Mouse (Mus musculus) MEL (cell line): ENCODE results near the gene Arl3. TPM values are rescaled to one million over a fixed set of nuclear protein-coding genes. Genes with fewer than 3 reads are reported as not detected.

Source experiments
- DNase-seq: peaks from one replicate; pipeline ENCODE4 v3.0.0; 2011; ENCODE audit warnings: low read depth, low spot score
- H3K27ac ChIP-seq: 2 replicates; pipeline ENCODE4 v1.5.1; 2012; ENCODE audit warnings: low read depth, mild to moderate bottlenecking, control low read depth, low read length, moderate library complexity; ENCODE audit not compliant: control insufficient read depth
- H3K27me3 ChIP-seq, 2 experiments: fragments of 150-350 bp in 1 of 2; sonication (generic) in 1 of 2; 2 replicates each; pipeline ENCODE4 v1.6.1; 2012; ENCODE audit warnings: low read length in 2 of 2, mild to moderate bottlenecking in 2 of 2, improper control_type of control experiment in 1 of 2, moderate library complexity in 1 of 2; ENCODE audit not compliant: insufficient read depth in 2 of 2, control insufficient read depth in 1 of 2
- H3K36me3 ChIP-seq, 2 experiments: 2 replicates each; pipeline ENCODE4 v1.6.1; 2012 to 2014; ENCODE audit warnings: low read length in 2 of 2, improper control_type of control experiment in 1 of 2, inconsistent platforms in 1 of 2, mild to moderate bottlenecking in 1 of 2; ENCODE audit not compliant: insufficient read depth in 2 of 2, control insufficient read depth in 1 of 2
- H3K4me1 ChIP-seq, 2 experiments: fragments of 150-350 bp in 1 of 2; sonication (generic) in 1 of 2; 2 replicates each; pipeline ENCODE4 v1.6.1; 2012; ENCODE audit warnings: low read length in 2 of 2, improper control_type of control experiment in 1 of 2, mild to moderate bottlenecking in 1 of 2; ENCODE audit not compliant: insufficient read depth in 2 of 2, control insufficient read depth in 1 of 2
- H3K4me3 ChIP-seq, 2 experiments: fragments of 150-350 bp in 1 of 2; sonication (generic) in 1 of 2; 2 replicates each; pipeline ENCODE4 v1.5.1; 2012; ENCODE audit warnings: low read depth in 2 of 2, low read length in 2 of 2, mild to moderate bottlenecking in 2 of 2, moderate library complexity in 2 of 2, control low read depth in 1 of 2, improper control_type of control experiment in 1 of 2; ENCODE audit not compliant: control insufficient read depth in 1 of 2, insufficient read depth in 1 of 2
- H3K79me2 ChIP-seq: 2 replicates; pipeline ENCODE4 v1.6.1; 2012; ENCODE audit warnings: mild to moderate bottlenecking, low read length, moderate library complexity; ENCODE audit not compliant: control insufficient read depth, poor library complexity, insufficient read depth
- H3K9ac ChIP-seq: 2 replicates; pipeline ENCODE4 v1.6.1; 2012; ENCODE audit warnings: low read depth, mild to moderate bottlenecking, control low read depth, low read length, moderate library complexity; ENCODE audit not compliant: control insufficient read depth, poor library complexity, severe bottlenecking
- H3K9me3 ChIP-seq: fragments of 150-350 bp; sonication (generic); replicated peaks from 2 replicates; pipeline ENCODE4 v1.6.1; 2012; ENCODE audit warnings: mild to moderate bottlenecking, low read length, improper control_type of control experiment, moderate library complexity; ENCODE audit not compliant: insufficient read depth
- CHD1 ChIP-seq: IDR thresholded peaks from 2 replicates; pipeline ENCODE4 v1.6.1; 2012; ENCODE audit warnings: low read depth, mild to moderate bottlenecking, inconsistent platforms, low read length, improper control_type of control experiment
- CHD2 ChIP-seq: IDR thresholded peaks from 2 replicates; pipeline ENCODE4 v1.6.1; 2011; ENCODE audit warnings: low read length, improper control_type of control experiment
- CTCF ChIP-seq, 3 experiments: IDR thresholded peaks in 2 of 3; conservative IDR thresholded peaks in 1 of 3; 2 replicates each; pipeline ENCODE4 v1.5.1; 2011 to 2012; ENCODE audit warnings: low read length in 3 of 3, low read depth in 2 of 3, mild to moderate bottlenecking in 2 of 3, improper control_type of control experiment in 1 of 3, inconsistent platforms in 1 of 3, mixed read lengths in 1 of 3, moderate library complexity in 1 of 3; ENCODE audit not compliant: control insufficient read depth in 1 of 3, insufficient read depth in 1 of 3, poor library complexity in 1 of 3, severe bottlenecking in 1 of 3
- E2F4 ChIP-seq: IDR thresholded peaks from 2 replicates; pipeline ENCODE4 v1.6.1; 2011; ENCODE audit warnings: low read depth, low read length, improper control_type of control experiment, borderline replicate concordance
- ELF1 ChIP-seq: IDR thresholded peaks from 2 replicates; pipeline ENCODE4 v1.6.1; 2014; ENCODE audit warnings: low read depth, mild to moderate bottlenecking, inconsistent platforms, low read length, improper control_type of control experiment, moderate library complexity
- EP300 ChIP-seq, 2 experiments: IDR thresholded peaks; 2 replicates each; pipeline ENCODE4 v1.6.1; 2011; ENCODE audit warnings: improper control_type of control experiment in 2 of 2, low read length in 2 of 2, low read depth in 1 of 2, mild to moderate bottlenecking in 1 of 2
- ETS1 ChIP-seq: IDR thresholded peaks from 2 replicates; pipeline ENCODE4 v1.6.1; 2012; ENCODE audit warnings: low read depth, mild to moderate bottlenecking, inconsistent platforms, low read length, improper control_type of control experiment, moderate library complexity
- GABPA ChIP-seq: IDR thresholded peaks from 2 replicates; pipeline ENCODE4 v1.6.1; 2012; ENCODE audit warnings: low read depth, mild to moderate bottlenecking, inconsistent platforms, low read length, improper control_type of control experiment, moderate library complexity
- GATA1 ChIP-seq: IDR thresholded peaks from 2 replicates; pipeline ENCODE4 v1.6.1; 2011; ENCODE audit warnings: low read depth, low read length, improper control_type of control experiment
- HCFC1 ChIP-seq: IDR thresholded peaks from 2 replicates; pipeline ENCODE4 v1.6.1; 2012; ENCODE audit warnings: low read depth, mild to moderate bottlenecking, inconsistent platforms, low read length, improper control_type of control experiment, moderate library complexity
- JUND ChIP-seq: IDR thresholded peaks from 2 replicates; pipeline ENCODE4 v1.6.1; 2011; ENCODE audit warnings: low read depth, mild to moderate bottlenecking, improper control_type of control experiment, low read length
- KAT2A ChIP-seq: conservative IDR thresholded peaks from 2 replicates; pipeline ENCODE4 v1.6.1; 2012; ENCODE audit warnings: low read depth, low read length, improper control_type of control experiment, inconsistent platforms
- MAFK ChIP-seq: IDR thresholded peaks from 2 replicates; pipeline ENCODE4 v1.6.1; 2011; ENCODE audit warnings: low read depth, mild to moderate bottlenecking, low read length, improper control_type of control experiment, borderline replicate concordance
- MAX ChIP-seq: IDR thresholded peaks from 2 replicates; pipeline ENCODE4 v1.6.1; 2011; ENCODE audit warnings: low read length, improper control_type of control experiment
- MAZ ChIP-seq: IDR thresholded peaks from 2 replicates; pipeline ENCODE4 v1.6.1; 2012; ENCODE audit warnings: low read depth, mild to moderate bottlenecking, inconsistent platforms, low read length, improper control_type of control experiment
- MEF2A ChIP-seq: IDR thresholded peaks from 2 replicates; pipeline ENCODE4 v1.6.1; 2014; ENCODE audit warnings: low read depth, mild to moderate bottlenecking, inconsistent platforms, low read length, improper control_type of control experiment; ENCODE audit not compliant: poor library complexity, insufficient replicate concordance, severe bottlenecking; ENCODE audit errors: extremely low read depth
- MXI1 ChIP-seq: IDR thresholded peaks from 2 replicates; pipeline ENCODE4 v1.6.1; 2011; ENCODE audit warnings: mild to moderate bottlenecking, low read depth, low read length, improper control_type of control experiment
- MYB ChIP-seq: IDR thresholded peaks from 2 replicates; pipeline ENCODE4 v1.6.1; 2011; ENCODE audit warnings: mild to moderate bottlenecking, low read depth, low read length, improper control_type of control experiment
- MYC ChIP-seq: IDR thresholded peaks from 2 replicates; pipeline ENCODE4 v1.6.1; 2011; ENCODE audit warnings: low read depth, mild to moderate bottlenecking, low read length, improper control_type of control experiment, moderate library complexity
- NELFE ChIP-seq: IDR thresholded peaks from 2 replicates; pipeline ENCODE4 v1.6.1; 2011; ENCODE audit warnings: low read depth, low read length, improper control_type of control experiment
- POLR2A ChIP-seq, 2 experiments: IDR thresholded peaks; 2 replicates each; pipeline ENCODE4 v1.6.1; 2011 to 2012; ENCODE audit warnings: low read length in 2 of 2, mild to moderate bottlenecking in 2 of 2, control low read depth in 1 of 2, improper control_type of control experiment in 1 of 2, low read depth in 1 of 2, moderate library complexity in 1 of 2; ENCODE audit not compliant: control insufficient read depth in 1 of 2, insufficient read depth in 1 of 2, poor library complexity in 1 of 2
- POLR2AphosphoS2 ChIP-seq: IDR thresholded peaks from 2 replicates; pipeline ENCODE4 v1.6.1; 2011; ENCODE audit warnings: low read length, improper control_type of control experiment
- POLR2AphosphoS5 ChIP-seq: IDR thresholded peaks from 2 replicates; pipeline ENCODE4 v1.6.1; 2012; ENCODE audit warnings: low read depth, borderline replicate concordance, mild to moderate bottlenecking, inconsistent platforms, low read length, moderate library complexity, mixed read lengths
- RCOR1 ChIP-seq: IDR thresholded peaks from 2 replicates; pipeline ENCODE4 v1.6.1; 2012; ENCODE audit warnings: low read depth, mild to moderate bottlenecking, inconsistent platforms, low read length, improper control_type of control experiment
- SIN3A ChIP-seq: IDR thresholded peaks from 2 replicates; pipeline ENCODE4 v1.6.1; 2012; ENCODE audit warnings: low read length, improper control_type of control experiment, inconsistent platforms
- SMC3 ChIP-seq: IDR thresholded peaks from 2 replicates; pipeline ENCODE4 v1.6.1; 2011; ENCODE audit warnings: low read depth, low read length, improper control_type of control experiment
- TBP ChIP-seq: IDR thresholded peaks from 2 replicates; pipeline ENCODE4 v1.8.0; 2011; ENCODE audit warnings: low read depth, low read length, improper control_type of control experiment
- UBTF ChIP-seq: IDR thresholded peaks from 2 replicates; pipeline ENCODE4 v1.6.1; 2012; ENCODE audit warnings: low read depth, mild to moderate bottlenecking, inconsistent platforms, low read length, improper control_type of control experiment, moderate library complexity, borderline replicate concordance; ENCODE audit not compliant: insufficient read depth
- USF1 ChIP-seq: IDR thresholded peaks from 2 replicates; pipeline ENCODE4 v1.6.1; 2014; ENCODE audit warnings: low read depth, mild to moderate bottlenecking, inconsistent platforms, low read length, improper control_type of control experiment, moderate library complexity
- ZC3H11A ChIP-seq: IDR thresholded peaks from 2 replicates; pipeline ENCODE4 v1.6.1; 2012; ENCODE audit warnings: low read depth, mild to moderate bottlenecking, inconsistent platforms, low read length, improper control_type of control experiment
- ZKSCAN1 ChIP-seq: IDR thresholded peaks from 2 replicates; pipeline ENCODE4 v1.6.1; 2012; ENCODE audit warnings: low read depth, mild to moderate bottlenecking, inconsistent platforms, low read length, improper control_type of control experiment, moderate library complexity
- ZMIZ1 ChIP-seq: IDR thresholded peaks from 2 replicates; pipeline ENCODE4 v1.6.1; 2012; ENCODE audit warnings: low read depth, mild to moderate bottlenecking, inconsistent platforms, low read length, improper control_type of control experiment, moderate library complexity
- ZNF384 ChIP-seq: IDR thresholded peaks from 2 replicates; pipeline ENCODE4 v1.6.1; 2012; ENCODE audit warnings: low read depth, mild to moderate bottlenecking, inconsistent platforms, low read length, improper control_type of control experiment
- polyA plus RNA-seq, 2 experiments: library from polyadenylated mRNA; stranded (reverse) in 1 of 2; unstranded in 1 of 2; fragments of >175 nt in 1 of 2; fragments of >200 nt in 1 of 2; gene quantifications; 2 replicates each; pipeline versions ENCODE4 v1.2.1 to v1.2.4; 2012; ENCODE audit warnings: low replicate concordance in 2 of 2, low read depth in 1 of 2; ENCODE audit not compliant: insufficient read length in 2 of 2, insufficient read depth in 1 of 2, missing spikeins in 1 of 2
- total RNA-seq: library from RNA; depleted of rRNA; stranded (reverse); fragments of 300-350 nt; gene quantifications from 2 replicates; pipeline ENCODE4 v1.2.3, GENCODE M21; 2012

Arl3 gene
- total and polyA plus RNA-seq, 3 experiments, result 62.4 to 123 TPM; not detected in 1

GRCm38 (mm10) chr19:46608158-46608557 is 35.2 kb upstream of the Arl3 start:
- Histone ChIP-seq H3K9ac (no peak overlapping the region), H3K27me3 (no peaks in the 10 kb centered on the region), H3K4me1 (peaks cover 5 to 14% of the 10 kb centered on the region in 2 experiments; a peak in 2 of 4 replicates), H3K79me2 (peaks cover 12% of the 10 kb centered on the region; the same call in 1 of the 2 replicates), H3K9me3 (no peaks in the 10 kb centered on the region), H3K27ac (no peak overlapping the region), H3K36me3 (peaks cover 3 to 6% of the 10 kb centered on the region in 2 experiments; a peak in 2 of 4 replicates), H3K4me3 (no peak overlapping the region)
- DNase-seq, result no peak
- TF ChIP-seq TBP (no peak), ZKSCAN1 (peak; percentile 96)

GRCm38 (mm10) chr19:46607424-46607823 is 34.4 kb upstream of the Arl3 start:
- H3K27me3 ChIP-seq, result no peaks in the 10 kb centered on the region
- H3K4me3 ChIP-seq, result no peak overlapping the region
- H3K9me3 ChIP-seq, result no peaks in the 10 kb centered on the region
- peak; percentile 89 for DNase-seq
- H3K4me1 ChIP-seq, result peaks cover 5 to 14% of the 10 kb centered on the region in 2 experiments; a peak in 2 of 4 replicates
- no peak overlapping the region for H3K27ac ChIP-seq
- peaks cover 17% of the 10 kb centered on the region for H3K79me2 ChIP-seq
- peaks cover 4 to 6% of the 10 kb centered on the region in 2 experiments; a peak in 3 of 4 replicates for H3K36me3 ChIP-seq
- H3K9ac ChIP-seq, result no peak overlapping the region
- TF ChIP-seq MYC, result 0 out of 2 replicates have a peak, but pooled peaks have one; percentile 28
- TF ChIP-seq CHD2, result no peak
- TF ChIP-seq KAT2A, result no peak
- no peak for TF ChIP-seq GATA1
- no peak for TF ChIP-seq ZMIZ1
- 0 out of 2 replicates have a peak, but pooled peaks have one; percentile 12 for TF ChIP-seq ELF1
- TF ChIP-seq UBTF, result no peak
- no peak for TF ChIP-seq NELFE
- TF ChIP-seq ETS1, result no peak
- TF ChIP-seq MAFK, result no peak
- TF ChIP-seq POLR2AphosphoS5, result no peak
- no peak for TF ChIP-seq POLR2A (IDR thresholded peaks at IDR 0.05; ENCODE audit: control insufficient read depth in 1 of 2, insufficient read depth in 1 of 2, low read depth in 1 of 2, low read length in 2 of 2, poor library complexity in 1 of 2)
- TF ChIP-seq EP300 (IDR thresholded peaks at IDR 0.05; ENCODE audit: low read depth in 1 of 2, low read length in 2 of 2), result no peak
- TF ChIP-seq MXI1, result no peak; the same call in none of the 2 replicates
- TF ChIP-seq CHD1, result no peak
- TF ChIP-seq MAZ, result 0 out of 2 replicates have a peak, but pooled peaks have one; percentile 11
- TF ChIP-seq ZC3H11A, result no peak
- TF ChIP-seq JUND, result no peak
- TF ChIP-seq SMC3, result peak; percentile 61
- no peak for TF ChIP-seq MYB
- no peak for TF ChIP-seq ZNF384
- no peak for TF ChIP-seq E2F4
- no peak for TF ChIP-seq HCFC1
- 0 out of 2 replicates have a peak, but pooled peaks have one; percentile 43 for TF ChIP-seq SIN3A
- no peak for TF ChIP-seq GABPA
- TF ChIP-seq RCOR1, result no peak; the same call in 1 of the 2 replicates
- no peak for TF ChIP-seq POLR2AphosphoS2
- peak; percentile 63 to 71 (median 67) for TF ChIP-seq CTCF (IDR thresholded peaks at IDR 0.05 in 2 of 3, conservative IDR thresholded peaks at IDR 0.05 in 1 of 3; ENCODE audit: control insufficient read depth in 1 of 3, insufficient read depth in 1 of 3, low read depth in 2 of 3, low read length in 3 of 3, poor library complexity in 1 of 3, severe bottlenecking in 1 of 3)
- TF ChIP-seq MEF2A, result no peak
- TF ChIP-seq USF1, result no peak
- no peak for TF ChIP-seq MAX
